Mouse (Mus musculus) cortical plate, adult 2 months (tissue): Measurements from ENCODE around the gene Dnajc12.

Experiments used
- CTCF ChIP-seq: fragments of 200-500 bp; IDR thresholded peaks from 2 replicates; pipeline ENCODE4 v1.5.1; 2011; ENCODE audit warnings: mild to moderate bottlenecking, control low read depth, low read length; ENCODE audit not compliant: insufficient read depth; ENCODE audit errors: extremely low read depth
- POLR2A ChIP-seq: fragments of 200-500 bp; IDR thresholded peaks from 2 replicates; pipeline ENCODE4 v1.6.1; 2011; ENCODE audit warnings: mild to moderate bottlenecking, low read length, control low read depth; ENCODE audit not compliant: insufficient read depth; ENCODE audit errors: extremely low read depth

DNA sequence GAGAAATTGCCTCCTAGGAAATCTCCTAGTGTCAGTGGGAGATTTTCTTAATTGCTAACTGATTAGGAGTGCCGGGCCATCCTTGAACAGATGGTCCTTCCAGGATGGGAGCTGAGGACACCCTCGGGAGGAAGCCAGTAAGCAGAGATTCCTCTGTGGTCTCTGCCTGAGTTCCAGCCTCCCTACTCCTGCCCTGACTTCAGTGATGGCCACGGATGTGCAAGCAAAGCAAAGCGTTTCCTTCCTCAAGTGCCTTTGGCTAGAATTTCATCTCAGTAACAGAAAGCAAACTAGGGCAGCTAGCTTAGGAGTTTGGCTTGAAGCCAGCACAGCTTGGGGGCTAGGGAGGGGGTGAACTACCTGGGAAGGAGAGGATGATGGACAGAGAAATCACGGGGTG, 34.8 kb downstream of the Dnajc12 start:
- no peak for TF ChIP-seq CTCF
- TF ChIP-seq POLR2A = no peak
